Mouse (Mus musculus) urinary bladder, adult 18-20 months (tissue): ENCODE measurements around the gene Chmp3.

Experiments used
- DNase-seq, 2 experiments: peaks; one replicate each; pipeline ENCODE4 v3.0.0; 2022; ENCODE audit warnings: low spot score in 2 of 2, mixed read lengths in 2 of 2

Gene Chmp3

GRCm38 (mm10) chr6:71608994-71609393 is 65.4 kb downstream of the Chmp3 start:
- no peak for DNase-seq

- no peak for DNase-seq
Measured at GRCm38 (mm10) chr6:71609968-71610367, 66.4 kb downstream of the Chmp3 start.

GRCm38 (mm10) chr6:71613225-71613624 is 69.6 kb downstream of the Chmp3 start:
- no peak for DNase-seq

- DNase-seq, result no peak
Measured at GRCm38 (mm10) chr6:71616959-71617358, 73.4 kb downstream of the Chmp3 start.

- no peak for DNase-seq
Measured at GRCm38 (mm10) chr6:71621551-71621950, 78.0 kb downstream of the Chmp3 start.

GRCm38 (mm10) chr6:71621981-71622380 is 78.4 kb downstream of the Chmp3 start:
- DNase-seq, result peak in 1 of 2 experiments; percentile 15

- DNase-seq, result no peak
Measured at GRCm38 (mm10) chr6:71624723-71625122, 81.1 kb downstream of the Chmp3 start.

- no peak for DNase-seq
Measured at GRCm38 (mm10) chr6:71625984-71626383, 82.4 kb downstream of the Chmp3 start.

GRCm38 (mm10) chr6:71627325-71627724 is 83.7 kb downstream of the Chmp3 start:
- DNase-seq, result no peak

- DNase-seq, result no peak
Measured at GRCm38 (mm10) chr6:71631196-71631595, 87.6 kb downstream of the Chmp3 start.

- DNase-seq, result peak; percentile 44 to 55
Measured at GRCm38 (mm10) chr6:71631706-71632461, 88.3 kb downstream of the Chmp3 start.
